Mouse (Mus musculus) embryonic facial prominence, embryonic 11.5 days (tissue): Measurements from ENCODE around the gene Dctn2. TPM values are rescaled to one million over a fixed set of nuclear protein-coding genes. Genes with fewer than 3 reads are reported as not detected.

Source experiments
- ATAC-seq: fragments of 200-750 bp; cut with Nextera tagmentation; replicated peaks from 2 replicates; pipeline ENCODE4 v1.8.0; 2017; ENCODE audit warnings: low read depth; ENCODE audit not compliant: insufficient number of reproducible peaks, low FRiP score, low TSS enrichment
- DNase-seq: peaks from one replicate; pipeline ENCODE4 v3.0.0-alpha.2; 2015; ENCODE audit warnings: low spot score
- H3K27ac ChIP-seq: fragments of 300-500 bp; sonication (generic); replicated peaks from 2 replicates; pipeline ENCODE4 v1.5.1; 2014; ENCODE audit warnings: mild to moderate bottlenecking, low read depth, low read length, control low read depth
- H3K27me3 ChIP-seq: fragments of 300-500 bp; sonication (generic); 2 replicates; pipeline ENCODE4 v1.6.1; 2014; ENCODE audit warnings: mild to moderate bottlenecking, low read length, moderate library complexity, mixed read lengths; ENCODE audit not compliant: control insufficient read depth, insufficient read depth
- H3K36me3 ChIP-seq: fragments of 300-500 bp; sonication (generic); replicated peaks from 2 replicates; pipeline ENCODE4 v1.6.1; 2014; ENCODE audit warnings: low read depth, mild to moderate bottlenecking, low read length, moderate library complexity, mixed read lengths; ENCODE audit not compliant: control insufficient read depth, insufficient read depth
- H3K4me1 ChIP-seq: fragments of 300-500 bp; sonication (generic); 2 replicates; pipeline ENCODE4 v1.6.1; 2014; ENCODE audit warnings: low read length, mixed read lengths; ENCODE audit not compliant: control insufficient read depth, insufficient read depth
- H3K4me2 ChIP-seq: fragments of 300-500 bp; sonication (generic); 2 replicates; pipeline ENCODE4 v1.6.1; 2014; ENCODE audit warnings: low read depth, mild to moderate bottlenecking, control low read depth, low read length, moderate library complexity
- H3K4me3 ChIP-seq: fragments of 300-500 bp; sonication (generic); 2 replicates; pipeline ENCODE4 v1.5.1; 2014; ENCODE audit warnings: low read depth, low read length, control low read depth
- H3K9ac ChIP-seq: fragments of 300-500 bp; sonication (generic); replicated peaks from 2 replicates; pipeline ENCODE4 v1.6.1; 2014; ENCODE audit warnings: mild to moderate bottlenecking, control low read depth, low read length
- H3K9me3 ChIP-seq: fragments of 300-500 bp; sonication (generic); replicated peaks from 2 replicates; pipeline ENCODE4 v1.6.1; 2016; ENCODE audit warnings: mild to moderate bottlenecking, low read length, inconsistent platforms, mixed read lengths; ENCODE audit not compliant: control insufficient read depth
- WGBS: fragments of 180-500 bp; shearing (Covaris S2); extraction: QIAGEN DNeasy Blood & Tissue Kit; methylation state at CpG from one replicate; pipeline ENCODE4 v1.1.7; 2014; 5-methylcytosine and 5-hydroxymethylcytosine counted together
- polyA plus RNA-seq: library from polyadenylated mRNA; unstranded; fragments of >200 nt; fragmentation: Nextera tagmentation; extraction: Ambion mirVana; gene quantifications from 2 replicates; pipeline ENCODE4 v1.2.1, GENCODE M21; 2014

The Dctn2 gene
- polyA plus RNA-seq, 1 experiment from 2014 or later, result 162 TPM

DNA sequence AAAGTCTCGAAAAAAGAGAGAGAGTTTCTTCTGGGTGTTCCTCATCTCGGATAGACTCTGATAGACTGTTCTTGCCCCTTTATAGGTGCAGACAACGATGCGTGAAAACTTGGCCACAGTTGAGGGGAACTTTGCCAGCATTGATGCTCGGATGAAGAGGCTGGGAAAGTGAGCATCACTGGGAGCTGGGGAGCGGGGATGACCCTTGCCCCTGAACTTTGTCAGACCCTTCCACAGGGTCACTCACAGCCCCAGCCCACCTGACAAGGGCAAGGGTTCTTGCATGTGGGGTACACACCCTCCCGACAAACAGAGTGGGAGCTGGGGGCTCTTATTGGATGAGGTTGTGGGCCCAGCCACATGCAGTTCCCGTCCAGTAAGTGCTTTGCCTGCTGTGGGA lies 15.1 kb downstream of the Dctn2 start:
- H3K9ac ChIP-seq, result no peak overlapping the region
- H3K9me3 ChIP-seq, result no peaks in the 10 kb centered on the region
- H3K4me2 ChIP-seq, result no peak overlapping the region
- no peaks in the 10 kb centered on the region for H3K4me1 ChIP-seq
- WGBS, result 89% methylated on average over 8 of the region's 8 CpGs
- H3K27me3 ChIP-seq, result no peaks in the 10 kb centered on the region
- H3K4me3 ChIP-seq, result no peak overlapping the region
- DNase-seq (no peak), ATAC-seq (no peak)
- no peak overlapping the region for H3K27ac ChIP-seq
- H3K36me3 ChIP-seq, result peaks cover 36% of the 10 kb centered on the region

GRCm38 (mm10) chr10:127282620-127283215 lies 16.6 kb downstream of the Dctn2 start:
- H3K27me3 ChIP-seq, result no peaks in the 10 kb centered on the region
- H3K4me3 ChIP-seq, result no peak overlapping the region
- WGBS, result 82% methylated on average over 13 of the region's 13 CpGs
- H3K36me3 ChIP-seq, result peaks cover 25% of the 10 kb centered on the region
- no peak overlapping the region for H3K27ac ChIP-seq
- no peak for ATAC-seq
- H3K4me2 ChIP-seq, result no peak overlapping the region
- no peaks in the 10 kb centered on the region for H3K9me3 ChIP-seq
- H3K9ac ChIP-seq, result no peak overlapping the region
- DNase-seq, result no peak
- H3K4me1 ChIP-seq, result peaks cover 3% of the 10 kb centered on the region

DNA sequence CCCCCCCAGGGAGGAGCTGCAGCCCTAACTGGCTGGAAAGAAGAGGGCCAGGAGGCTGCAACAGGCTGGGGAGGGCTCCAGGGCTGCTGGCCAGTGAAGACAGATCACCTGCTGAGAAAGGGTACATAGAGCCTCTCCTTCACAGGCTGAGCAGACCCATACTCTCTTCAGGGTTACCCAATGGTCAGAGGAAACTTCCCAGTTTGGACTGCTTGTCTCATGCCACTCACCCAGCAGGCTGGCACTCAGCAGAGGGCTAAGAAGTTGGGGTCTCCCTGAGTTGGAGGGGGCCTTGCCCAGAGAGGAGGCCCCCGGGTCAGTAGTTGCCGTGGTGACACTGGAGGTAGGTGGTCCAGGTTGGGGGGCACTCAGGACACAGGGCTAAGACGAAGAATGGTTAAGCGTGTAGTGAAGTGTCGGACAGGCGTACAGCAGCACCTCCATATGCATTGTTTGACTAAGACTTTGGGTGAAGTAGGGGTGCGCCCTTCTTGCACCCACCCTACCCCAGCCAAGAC lies 18.0 kb downstream of the Dctn2 start:
- Histone ChIP-seq H3K9me3 (no peaks in the 10 kb centered on the region), H3K4me3 (no peak overlapping the region), H3K4me1 (peaks cover 5% of the 10 kb centered on the region), H3K4me2 (no peak overlapping the region), H3K27ac (no peak overlapping the region), H3K9ac (no peak overlapping the region), H3K27me3 (no peaks in the 10 kb centered on the region), H3K36me3 (peaks cover 19% of the 10 kb centered on the region)
- 96% methylated on average over 7 of the region's 7 CpGs for WGBS
- ATAC-seq (no peak), DNase-seq (no peak)

- DNase-seq (no peak), ATAC-seq (no peak)
- H3K9me3 ChIP-seq, result no peaks in the 10 kb centered on the region
- H3K4me2 ChIP-seq, result no peak overlapping the region
- H3K4me3 ChIP-seq, result no peak overlapping the region
- peaks cover 5% of the 10 kb centered on the region for H3K4me1 ChIP-seq
- H3K36me3 ChIP-seq, result peaks cover 17% of the 10 kb centered on the region
- no peak overlapping the region for H3K27ac ChIP-seq
- H3K9ac ChIP-seq, result peak overlapping the region; percentile 28; the same call in 1 of the 2 replicates
- WGBS, result 73% methylated on average over 11 of the region's 11 CpGs
- no peaks in the 10 kb centered on the region for H3K27me3 ChIP-seq
These were observed 18.7 kb downstream of the Dctn2 start for GRCm38 (mm10) chr10:127284724-127285500.

GRCm38 (mm10) chr10:127285644-127286043 lies 19.5 kb downstream of the Dctn2 start:
- no peak overlapping the region for H3K4me3 ChIP-seq
- H3K36me3 ChIP-seq, result peaks cover 17% of the 10 kb centered on the region
- no peaks in the 10 kb centered on the region for H3K9me3 ChIP-seq
- H3K27ac ChIP-seq, result no peak overlapping the region
- no peaks in the 10 kb centered on the region for H3K27me3 ChIP-seq
- peak overlapping the region; percentile 28 for H3K9ac ChIP-seq
- ATAC-seq (no peak), DNase-seq (no peak)
- WGBS, result 70% methylated on average over 11 of the region's 13 CpGs
- peaks cover 5% of the 10 kb centered on the region for H3K4me1 ChIP-seq
- no peak overlapping the region for H3K4me2 ChIP-seq

GRCm38 (mm10) chr10:127286194-127286593 lies 20.0 kb downstream of the Dctn2 start:
- 80% methylated on average over 7 of the region's 7 CpGs for WGBS
- H3K9me3 ChIP-seq, result no peaks in the 10 kb centered on the region
- H3K36me3 ChIP-seq, result peaks cover 17% of the 10 kb centered on the region
- peaks cover 5% of the 10 kb centered on the region for H3K4me1 ChIP-seq
- H3K4me3 ChIP-seq, result no peak overlapping the region
- no peak overlapping the region for H3K4me2 ChIP-seq
- DNase-seq (no peak), ATAC-seq (no peak)
- H3K9ac ChIP-seq, result no peak overlapping the region
- no peak overlapping the region for H3K27ac ChIP-seq
- H3K27me3 ChIP-seq, result no peaks in the 10 kb centered on the region

- Histone ChIP-seq H3K4me1 (peaks cover 5% of the 10 kb centered on the region), H3K36me3 (peaks cover 13% of the 10 kb centered on the region)
- 61% methylated on average over 7 of the region's 7 CpGs for WGBS
These were observed 20.6 kb downstream of the Dctn2 start for GRCm38 (mm10) chr10:127286730-127287129.

More at GRCm38 (mm10) chr10:127286730-127287129, 20.6 kb downstream of the Dctn2 start:
- H3K9ac ChIP-seq, result no peak overlapping the region
- peak overlapping the region; percentile 0; the same call in 1 of the 2 replicates for H3K4me2 ChIP-seq
- H3K4me3 ChIP-seq, result no peak overlapping the region
- H3K9me3 ChIP-seq, result no peaks in the 10 kb centered on the region
- no peaks in the 10 kb centered on the region for H3K27me3 ChIP-seq
- no peak for DNase-seq
- H3K27ac ChIP-seq, result no peak overlapping the region
- ATAC-seq, result no peak
